10 mouse cellular contexts compared by ENCODE assay signal in the genomic region with DNA sequence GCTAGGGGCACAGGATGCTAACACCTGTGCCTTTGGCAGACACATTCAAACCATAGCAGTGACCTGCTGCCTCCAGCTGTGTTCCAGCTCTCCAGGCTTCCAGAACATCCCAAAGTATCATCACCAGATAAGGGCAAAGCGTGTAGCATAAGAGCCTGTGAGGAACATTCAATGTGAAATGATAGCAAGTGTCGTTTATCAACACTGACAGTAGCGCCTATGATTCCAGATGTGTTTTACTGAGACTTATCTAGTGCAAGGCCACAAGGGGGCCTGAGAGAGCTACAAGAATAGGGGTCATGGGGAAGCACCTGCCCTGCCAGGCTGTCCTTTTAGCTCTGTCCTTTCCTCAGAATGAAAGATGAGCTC.
DNase-seq lines count a peak whose midpoint lies in the region; ATAC-seq and TF ChIP-seq lines count a peak whose summit lies in the region.
"Had no signal": no experiment of that assay in that cellular context is flagged by ENCODE, and none has a peak within 500 bp of the region (broad histone marks: within the 10 kb centered on the region; RNA-seq: fewer than 3 reads in every experiment).

No protein-coding gene starts in this region.

- no peaks in the 10 kb centered on the region for H3K27me3 ChIP-seq in spleen, adult 2 months (ENCODE audit: control insufficient read depth, insufficient read depth, low read length)
- H3K27me3 ChIP-seq in forebrain, embryonic 10.5 days (ENCODE audit: poor library complexity, severe bottlenecking), result no peaks in the 10 kb centered on the region

- no peak overlapping the region for H3K4me3 ChIP-seq in lung, adult 2 months (replicated peaks; ENCODE audit: extremely low read depth, low read depth, low read length)
- H3K4me3 ChIP-seq in spleen, adult 2 months (ENCODE audit: extremely low read depth, insufficient read depth, insufficient read length), result no peak overlapping the region
- no peak overlapping the region for H3K4me3 ChIP-seq in forebrain, embryonic 10.5 days
- H3K4me3 ChIP-seq: megakaryocyte, embryonic 14.5 days had no signal

- H3K27ac ChIP-seq in spleen, adult 2 months (ENCODE audit: insufficient read depth, low read length), result no peak overlapping the region
- H3K27ac ChIP-seq in forebrain, embryonic 10.5 days, result no peak overlapping the region

- H3K4me1 ChIP-seq in lung, adult 2 months (ENCODE audit: control insufficient read depth, insufficient read depth, low read length), result no peaks in the 10 kb centered on the region
- no peaks in the 10 kb centered on the region for H3K4me1 ChIP-seq in spleen, adult 2 months (ENCODE audit: control insufficient read depth, insufficient read depth, insufficient read length)
- peaks cover 22% of the 10 kb centered on the region for H3K4me1 ChIP-seq in forebrain, embryonic 10.5 days

- peak; percentile 54 for DNase-seq in adrenal gland, adult 2 months
- DNase-seq in adrenal gland, postnatal 4 days (ENCODE audit: low spot score in 2 of 2), result no peak
- peak; percentile 20 for DNase-seq in lung, adult 2 months
- no peak for DNase-seq in lung, adult 18-20 months
- no peak for DNase-seq in spleen, adult 2 months (ENCODE audit: low read depth in 1 of 2, low spot score in 2 of 2)
- no peak for DNase-seq in forebrain, embryonic 10.5 days (ENCODE audit: extremely low spot score, low spot score)

- H3K36me3 ChIP-seq in spleen, adult 2 months (ENCODE audit: control insufficient read depth, insufficient read depth, low read length), result no peaks in the 10 kb centered on the region
- H3K36me3 ChIP-seq in forebrain, embryonic 10.5 days (replicated peaks), result peaks cover 64% of the 10 kb centered on the region

- ATAC-seq in erythroblast, adult 5-6 weeks (replicated peaks; ENCODE audit: low FRiP score, poor library complexity, severe bottlenecking), result peak; percentile 71
- no peak for ATAC-seq in inflammation-experienced regulatory T-cells, adult 6 months
- ATAC-seq: forebrain, embryonic 16.5 days had no signal

- TF ChIP-seq CTCF in lung, adult 2 months (IDR thresholded peaks at IDR 0.05; ENCODE audit: insufficient read depth, low read length), result peak; percentile 47
- TF ChIP-seq CTCF in spleen, adult 2 months (IDR thresholded peaks at IDR 0.05; ENCODE audit: extremely low read depth, insufficient read depth, insufficient read length, insufficient replicate concordance), result peak; percentile 39; the same call in 1 of the 2 replicates

- no peak for TF ChIP-seq POLR2A in lung, adult 2 months (IDR thresholded peaks at IDR 0.05; ENCODE audit: borderline replicate concordance, extremely low read depth, low read depth, low read length)
- TF ChIP-seq POLR2A in spleen, adult 2 months (IDR thresholded peaks at IDR 0.05; ENCODE audit: low read depth, low read length), result no peak

- WGBS in lung, adult 2 months, result 64% methylated on average over 3 of the region's 3 CpGs
- WGBS in spleen, adult 2 months, result 63% methylated on average over 3 of the region's 3 CpGs
- 72% methylated on average over 3 of the region's 3 CpGs for WGBS in forebrain, embryonic 10.5 days

- peaks cover 4% of the 10 kb centered on the region; the same call in 1 of the 2 replicates for H3K9me3 ChIP-seq in forebrain, embryonic 10.5 days

Comparison
In these comparisons a context has a peak if more than half of its experiments do, and no peak if none do; other contexts are left out.
1. DNase-seq: peak in adrenal gland, adult 2 months (single experiment) and lung, adult 2 months (single experiment); none in adrenal gland, postnatal 4 days (0 of 2), lung, adult 18-20 months (0 of 2), spleen, adult 2 months (0 of 2) and forebrain, embryonic 10.5 days (single experiment).